Mouse (Mus musculus) adrenal gland, adult 18-20 months (tissue): ENCODE results near the gene Ercc5. TPM values are rescaled to one million over a fixed set of nuclear protein-coding genes. Genes with fewer than 3 reads are reported as not detected.

Experiments used
- DNase-seq, 2 experiments: peaks; one replicate each; pipeline ENCODE4 v3.0.0; 2021 to 2022; ENCODE audit warnings: low spot score in 2 of 2
- long read RNA-seq, 2 experiments: library from polyadenylated mRNA; stranded (forward); transcript quantifications; one replicate each; pipeline ENCODE4 v2.0.0; 2021
- total RNA-seq, 2 experiments: library from RNA; stranded (reverse); gene quantifications; 1 replicate in 1 of 2; 2 replicates in 1 of 2; pipeline ENCODE4 v1.2.3; 2021

Ercc5 gene
- 10 to 100 TPM; 18.1 to 22.3 TPM for total RNA-seq
- long read RNA-seq, experiment 1, transcript Ercc5-201 (15 exons, 3,907 nt), result major isoform, 13 of 20 reads
- long read RNA-seq, experiment 1, partial matches to known transcripts, result 0 of 20 reads
- long read RNA-seq, experiment 1, other reads (novel, unspliced or antisense), result 6 of 20 reads
- long read RNA-seq, experiment 2, full-length matches to known transcripts, result 20 of 42 reads
- long read RNA-seq, experiment 2, partial matches to known transcripts, result 14 of 42 reads
- long read RNA-seq, experiment 2, other reads (novel, unspliced or antisense), result 8 of 42 reads

DNA sequence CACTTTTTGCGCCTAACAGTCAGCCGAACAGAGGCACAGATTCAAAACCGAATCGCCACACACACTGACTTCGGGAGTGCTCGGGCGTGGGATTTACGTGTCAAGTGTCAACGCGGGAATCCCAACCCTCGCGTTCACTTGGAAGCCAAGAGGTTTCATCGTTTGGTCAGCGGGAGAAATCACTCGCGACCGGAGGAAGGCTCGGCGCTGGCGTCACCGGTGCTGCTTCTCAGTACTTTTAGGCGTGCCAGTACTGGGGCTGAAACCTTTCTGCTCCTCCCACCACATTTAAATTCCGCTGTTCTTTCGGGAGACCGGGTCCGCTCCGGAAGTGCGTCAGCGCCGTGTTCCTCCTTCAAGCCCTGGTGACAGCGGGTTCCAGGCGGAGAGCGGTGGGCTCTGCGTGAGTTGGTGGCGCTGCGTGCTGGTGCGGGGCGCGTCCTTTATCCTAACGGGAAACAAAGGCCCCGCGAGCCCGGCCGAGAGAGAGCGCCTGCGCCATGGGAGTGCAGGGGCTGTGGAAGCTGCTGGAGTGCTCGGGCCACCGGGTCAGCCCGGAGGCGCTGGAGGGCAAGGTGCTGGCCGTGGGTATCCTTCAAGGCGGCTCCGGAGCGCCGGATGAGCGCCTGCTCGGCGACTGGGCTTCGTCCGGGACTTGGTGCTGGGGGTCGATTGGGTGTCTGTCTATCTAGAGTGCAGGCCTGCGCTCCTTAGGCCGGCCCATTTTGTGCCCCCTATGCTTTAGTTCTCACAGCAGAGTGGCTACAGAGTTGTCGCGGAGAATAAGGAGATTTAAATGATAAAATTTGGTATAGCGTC, at the start of gene Ercc5:
Gene Ercc5, plus strand, starts transcription at position 182 of the 819 bp plus-strand sequence.
- DNase-seq, result peak; percentile 75 to 81

DNA sequence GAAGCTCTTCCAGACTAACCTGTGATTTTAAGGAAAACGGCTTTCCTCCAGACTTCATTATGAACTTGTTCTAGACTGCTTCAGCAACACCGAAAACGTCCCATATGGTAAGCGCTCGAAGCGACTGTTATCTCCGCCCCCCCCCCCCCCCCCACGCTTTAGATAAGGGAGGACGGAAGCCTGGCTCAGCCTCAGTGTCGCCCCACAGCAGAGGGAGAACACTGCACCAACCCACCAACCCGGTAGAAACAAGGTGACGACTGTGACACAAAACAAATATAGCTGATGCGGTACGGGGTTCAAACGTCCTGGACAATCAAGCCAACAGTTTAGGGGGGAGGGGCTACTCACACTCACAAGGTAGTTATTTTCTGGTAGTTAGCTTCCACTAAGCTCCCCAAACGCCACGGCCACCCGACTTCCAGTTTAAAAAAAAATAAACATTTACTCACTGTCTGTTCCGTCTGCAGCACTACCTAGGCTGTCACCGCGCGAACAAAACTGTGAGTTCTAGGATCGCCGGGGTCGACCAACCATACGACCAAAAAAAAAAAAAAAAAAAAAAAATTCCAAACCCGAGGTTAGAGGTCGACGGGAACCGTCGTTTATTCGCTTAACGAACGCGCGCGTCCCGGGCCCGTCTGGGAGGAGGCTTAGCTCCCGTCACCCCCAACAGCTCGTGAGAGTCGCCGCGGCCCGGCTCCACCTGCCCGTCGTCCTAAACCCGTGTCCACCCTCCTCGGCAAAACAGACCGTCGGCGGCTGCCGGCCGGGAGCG, 45.9 kb upstream of the Ercc5 start:
- DNase-seq, result peak in 1 of 2 experiments; percentile 14

DNA sequence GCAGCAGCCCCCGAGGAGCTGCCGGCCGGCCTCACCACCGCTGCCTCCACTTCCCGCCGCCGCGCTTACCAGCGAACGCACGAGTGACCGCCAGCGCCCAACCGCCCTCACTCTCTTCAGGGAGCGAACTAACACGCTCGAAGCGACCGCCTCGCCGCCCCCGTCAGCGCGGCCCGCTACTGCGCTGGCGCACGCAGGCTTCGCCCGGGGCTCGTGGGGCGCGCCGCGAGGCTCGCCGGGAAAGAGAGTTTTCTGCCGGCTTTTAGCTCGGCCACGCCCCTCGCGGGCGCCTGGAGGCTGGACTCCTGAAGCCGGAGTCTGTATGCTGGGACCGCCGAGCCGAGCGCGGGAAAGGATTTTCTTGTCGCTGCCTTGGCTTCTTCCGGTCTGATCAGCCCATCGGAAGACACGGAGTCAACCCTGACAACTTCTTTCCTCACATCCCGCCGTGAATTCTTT, 45.3 kb upstream of the Ercc5 start, which contains the start of gene Tex30:
Gene Tex30, minus strand, starts transcription at position 183 of the 459 bp plus-strand sequence.
- DNase-seq, result peak; percentile 91 to 92

DNA sequence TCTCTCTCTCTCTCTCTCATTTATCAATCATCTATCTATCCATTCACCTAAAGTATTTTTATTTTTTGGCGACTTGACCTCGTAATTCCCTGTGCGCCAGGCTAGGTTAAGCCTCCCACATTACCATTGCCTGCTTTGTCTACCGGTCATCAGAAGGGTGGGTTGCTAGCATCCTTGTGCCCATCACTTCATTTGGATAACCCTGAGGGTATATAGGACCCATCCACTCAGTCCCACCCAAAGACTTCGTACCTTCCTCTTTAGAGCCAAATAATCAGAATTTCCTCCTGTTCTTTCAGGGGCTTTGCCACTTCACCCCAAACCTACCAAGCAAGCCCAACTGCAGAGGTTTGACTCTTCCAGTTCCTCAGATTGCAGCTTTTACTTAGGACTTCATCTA, 44.6 kb upstream of the Ercc5 start:
- no peak for DNase-seq

DNA sequence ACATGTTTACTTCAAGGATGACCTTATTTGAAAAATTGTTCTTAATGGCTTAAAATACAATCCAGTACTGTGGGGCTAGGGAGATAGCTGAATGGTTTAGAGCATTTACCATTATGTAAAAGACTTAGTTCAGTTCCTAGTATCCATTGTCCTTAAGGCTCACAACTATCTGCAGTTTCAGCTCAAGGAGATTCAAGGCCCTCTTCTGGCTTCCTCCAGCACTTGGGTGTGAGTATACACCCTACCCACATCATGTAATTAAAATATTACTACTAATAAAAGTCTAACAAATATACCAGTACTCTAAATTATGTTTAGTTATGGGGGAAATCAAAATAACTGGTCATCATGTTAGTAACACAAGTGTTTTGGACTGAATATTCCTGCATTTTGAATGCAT, 30.0 kb upstream of the Ercc5 start:
- no peak for DNase-seq

DNA sequence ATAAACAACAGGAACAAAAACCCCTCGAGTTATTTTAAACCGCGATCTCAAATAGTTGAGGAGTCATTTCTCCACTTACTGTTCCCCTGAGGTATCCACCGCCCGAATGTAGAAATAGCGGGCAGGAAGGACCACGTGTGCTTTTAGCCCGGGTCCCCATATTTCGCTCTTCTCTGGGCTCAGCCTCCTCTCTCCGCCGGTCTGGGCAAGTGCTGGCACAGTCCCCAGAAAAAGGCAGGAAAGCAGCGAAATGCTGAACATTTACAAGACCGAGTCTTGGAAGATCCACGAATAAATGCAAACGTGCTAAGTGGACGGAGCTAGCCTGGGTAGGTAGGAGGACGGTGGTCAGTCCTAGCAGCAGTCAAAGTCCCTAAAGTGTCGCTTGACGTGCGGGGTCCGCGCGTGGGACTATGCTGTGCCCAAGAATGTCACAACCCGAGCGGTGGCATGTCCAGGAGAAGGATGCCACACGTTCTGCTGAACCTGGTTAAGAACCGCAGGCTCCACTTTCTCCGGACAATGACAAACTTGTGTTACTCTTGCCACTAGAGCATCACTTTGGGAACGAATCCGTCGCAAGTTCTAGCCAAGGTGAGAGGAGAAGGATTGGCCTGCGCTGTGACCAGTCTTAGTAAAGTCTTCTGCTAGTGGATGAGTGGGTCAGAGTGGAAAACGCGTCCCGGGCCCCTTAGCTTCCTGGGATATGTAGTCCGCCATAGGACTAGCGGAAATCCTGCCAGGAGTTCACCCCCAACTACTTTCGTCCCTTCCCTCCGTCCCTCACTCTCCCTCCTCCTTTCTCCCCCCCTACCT, 29.1 kb upstream of the Ercc5 start, which contains the start of the genes Kdelc1 and Bivm:
Gene Kdelc1, minus strand, starts transcription at position 570 of the 816 bp plus-strand sequence.
Gene Bivm, plus strand, starts transcription at position 719 of the 816 bp plus-strand sequence.
- DNase-seq, result peak; percentile 61 to 69

DNA sequence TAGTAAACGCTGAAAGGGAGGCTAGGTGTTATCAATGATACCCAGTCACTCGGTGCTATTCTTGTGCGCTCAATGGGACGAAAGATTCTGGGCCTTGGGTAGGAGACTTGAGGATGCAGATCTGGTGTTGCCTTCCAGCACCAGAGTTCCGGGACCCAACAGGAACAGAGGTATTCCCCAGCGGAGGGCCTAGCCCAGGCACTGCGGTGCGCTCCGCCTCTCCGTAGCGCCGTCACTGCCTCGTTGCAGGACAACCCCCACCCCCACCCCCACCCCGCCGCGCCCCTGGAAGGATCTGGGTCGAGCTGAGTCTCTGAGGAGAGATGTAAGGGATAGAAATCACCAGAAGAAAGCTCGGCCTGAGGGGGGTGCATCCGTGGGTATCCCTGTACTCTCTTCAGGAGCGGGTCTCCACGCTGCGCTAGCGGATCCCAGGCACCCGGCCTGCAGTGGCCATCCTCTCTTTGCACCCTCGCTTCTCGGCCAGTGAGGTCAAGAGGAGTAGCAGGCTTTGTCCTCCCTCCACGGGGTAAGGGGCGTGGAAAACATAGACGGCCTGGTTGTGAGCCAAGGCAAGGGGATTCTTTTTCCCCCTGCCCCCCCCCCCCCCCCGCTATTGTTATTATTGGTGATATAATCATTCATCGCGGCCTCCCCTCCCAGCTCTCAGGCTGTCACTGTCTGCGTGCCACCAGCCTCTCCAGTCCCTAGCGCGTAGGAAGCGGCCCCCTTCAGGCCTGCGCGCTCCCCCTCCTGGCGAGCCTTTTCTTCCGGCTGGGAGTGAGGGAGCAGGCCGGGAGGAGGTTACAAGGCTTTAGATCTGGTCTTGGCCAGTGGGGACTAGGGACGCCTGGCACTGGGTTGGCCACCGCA, 28.1 kb upstream of the Ercc5 start:
- DNase-seq, result peak; percentile 78

DNA sequence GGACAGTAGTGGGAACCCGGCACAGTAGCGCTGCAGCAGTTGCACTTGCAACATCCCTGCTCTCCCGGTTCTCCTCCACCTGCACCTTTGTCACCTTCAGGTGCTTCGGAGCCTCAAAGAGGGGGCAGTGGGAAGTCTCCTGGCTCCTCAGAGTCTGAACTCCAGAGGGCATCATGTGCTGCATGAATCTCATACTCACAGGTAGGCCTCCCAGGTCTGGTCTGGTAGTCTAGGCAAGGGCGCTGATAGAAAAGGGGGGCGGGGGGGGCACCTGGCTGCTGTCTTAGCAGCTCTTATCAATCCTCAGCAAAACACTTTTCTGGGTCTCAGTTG, 27.5 kb upstream of the Ercc5 start:
- no peak for DNase-seq

DNA sequence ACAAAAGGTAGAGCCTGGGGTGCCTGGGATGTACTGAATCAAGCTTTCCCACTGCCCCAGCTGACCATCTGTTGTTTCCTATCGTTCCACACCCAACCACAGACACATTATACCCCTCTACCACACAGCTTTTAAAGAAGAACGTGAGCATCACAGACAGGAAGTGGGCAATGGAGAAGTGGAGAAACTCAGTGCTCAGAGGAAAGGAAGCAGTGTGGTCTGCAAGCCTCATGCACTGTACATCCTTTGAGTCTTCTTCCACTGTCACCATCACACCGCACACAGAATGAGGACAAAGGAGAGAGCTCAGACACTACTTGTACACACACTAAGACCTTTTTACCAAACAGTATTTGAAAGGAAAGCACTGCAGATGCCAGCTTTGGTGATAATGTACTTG, 25.3 kb upstream of the Ercc5 start:
- DNase-seq, result no peak

DNA sequence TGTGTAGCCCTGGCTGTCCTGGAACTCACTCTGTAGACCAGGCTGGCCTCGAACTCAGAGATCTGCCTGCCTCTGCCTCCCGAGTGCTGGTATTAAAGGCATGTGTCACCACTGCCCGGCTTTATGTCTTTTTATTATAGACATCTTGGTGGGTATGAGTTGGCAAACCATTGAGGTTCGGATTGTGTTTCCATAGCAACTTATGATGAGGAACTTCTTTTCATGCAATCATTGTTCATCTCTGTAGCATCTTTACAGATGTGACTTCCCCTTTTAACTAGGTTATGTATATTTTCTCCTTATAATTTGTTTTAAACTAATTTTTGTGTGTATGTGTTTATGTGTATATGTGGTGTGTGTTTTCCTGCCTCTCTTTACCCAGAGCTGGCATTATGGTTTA, 22.0 kb upstream of the Ercc5 start:
- no peak for DNase-seq

DNA sequence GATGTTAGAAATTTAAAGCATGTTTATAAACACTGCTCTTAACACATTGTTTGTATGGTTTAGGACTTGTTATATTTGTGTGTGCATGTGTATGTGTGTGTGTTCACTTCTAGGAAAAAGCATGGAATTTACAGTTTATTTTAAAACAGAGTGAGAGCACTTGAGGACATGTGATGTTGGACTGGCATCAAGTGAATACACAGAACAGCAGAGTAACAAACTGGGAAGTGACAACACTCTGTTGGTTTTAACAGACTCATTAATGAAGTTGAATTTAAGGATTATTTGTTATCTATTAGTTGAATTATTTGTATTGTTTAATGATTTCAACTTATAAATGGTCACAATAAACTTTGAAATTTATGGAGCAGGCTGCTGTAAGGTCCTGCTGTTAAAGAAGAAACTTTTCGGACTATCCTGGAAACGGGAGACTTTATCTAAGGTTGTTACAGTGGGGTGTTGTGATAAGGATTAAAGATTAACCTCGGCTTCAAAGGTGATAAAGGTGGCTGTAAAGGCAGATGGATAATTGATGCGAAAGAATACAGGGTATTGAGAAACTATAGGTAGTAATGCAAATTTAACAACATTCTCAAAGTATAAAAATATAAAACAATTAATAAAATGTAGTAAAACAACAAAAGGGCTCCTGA, 17.5 kb upstream of the Ercc5 start:
- DNase-seq, result no peak

DNA sequence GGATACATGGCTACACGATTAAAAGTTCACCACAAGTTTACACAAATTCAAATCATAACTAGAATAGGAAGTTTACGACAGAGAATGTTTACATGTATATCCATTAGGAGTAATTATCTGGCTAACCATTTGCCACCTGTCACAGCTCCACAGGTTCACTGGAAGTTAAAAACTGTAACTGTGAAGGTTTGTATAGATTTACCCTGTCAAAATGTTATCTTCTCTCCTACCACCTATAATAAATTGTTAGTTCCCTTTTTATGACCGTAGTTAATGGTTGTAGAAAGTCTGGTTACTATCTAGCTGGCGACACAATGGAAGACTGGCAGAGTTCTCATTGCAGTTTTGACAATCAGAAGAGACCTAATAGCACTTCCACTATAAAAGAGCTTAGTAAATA, 7.3 kb upstream of the Ercc5 start:
- no peak for DNase-seq

DNA sequence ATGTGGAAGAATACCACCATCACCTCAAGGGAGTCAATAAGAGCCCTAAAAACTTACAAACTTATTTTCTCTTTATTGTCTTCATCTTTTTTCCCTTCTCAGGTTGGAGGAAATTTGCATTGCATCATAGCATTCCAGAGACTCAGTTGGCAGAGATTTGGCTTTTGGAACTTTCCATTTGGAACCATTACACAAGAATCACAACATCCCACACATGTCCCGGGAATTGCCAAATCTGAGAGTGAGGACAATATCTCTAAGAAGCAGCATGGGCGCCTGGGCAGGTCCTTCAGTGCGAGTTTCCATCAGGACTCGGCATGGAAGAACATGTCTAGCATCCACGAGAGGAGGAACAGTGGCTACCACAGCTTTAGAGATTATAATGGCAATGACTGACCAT, 4.8 kb upstream of the Ercc5 start:
- no peak for DNase-seq

DNA sequence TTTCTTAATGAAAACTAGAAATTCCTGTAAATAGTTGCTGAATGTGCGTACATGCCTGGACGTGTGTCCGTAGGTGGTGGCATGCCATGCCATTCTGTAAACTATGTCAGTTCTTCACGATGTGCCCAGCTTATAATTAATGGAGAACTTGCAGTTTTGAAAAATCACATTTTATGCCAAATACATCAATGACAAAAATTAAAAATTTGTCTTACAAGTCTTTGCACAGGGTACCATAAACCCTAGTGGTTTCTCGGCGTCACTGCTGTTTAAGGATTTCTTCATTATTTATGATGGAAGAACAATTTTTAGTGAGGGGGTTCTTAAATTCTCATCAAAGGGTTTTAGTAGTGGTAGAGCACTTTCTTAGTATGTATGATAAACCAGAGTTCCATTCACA, 1.2 kb downstream of the Ercc5 start:
- no peak for DNase-seq

DNA sequence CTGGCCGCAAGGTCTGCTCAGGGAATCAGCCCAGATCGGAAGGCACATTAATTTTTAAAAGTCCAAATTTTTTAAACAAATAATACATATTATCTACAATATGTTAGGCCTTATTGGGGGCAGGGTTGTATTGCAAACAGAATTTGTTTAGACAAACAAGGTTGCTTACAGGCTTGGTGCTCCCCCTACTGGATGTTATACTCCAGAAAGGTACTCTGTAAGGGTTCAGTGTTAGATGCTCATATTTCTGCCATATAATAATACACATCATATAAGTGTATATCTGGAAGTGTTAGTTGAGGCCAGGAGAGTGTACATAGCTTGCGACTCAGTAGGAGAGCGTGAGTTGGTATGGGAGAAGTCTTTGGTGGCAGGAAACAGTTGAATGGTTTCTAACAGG, 7.7 kb downstream of the Ercc5 start:
- no peak for DNase-seq

DNA sequence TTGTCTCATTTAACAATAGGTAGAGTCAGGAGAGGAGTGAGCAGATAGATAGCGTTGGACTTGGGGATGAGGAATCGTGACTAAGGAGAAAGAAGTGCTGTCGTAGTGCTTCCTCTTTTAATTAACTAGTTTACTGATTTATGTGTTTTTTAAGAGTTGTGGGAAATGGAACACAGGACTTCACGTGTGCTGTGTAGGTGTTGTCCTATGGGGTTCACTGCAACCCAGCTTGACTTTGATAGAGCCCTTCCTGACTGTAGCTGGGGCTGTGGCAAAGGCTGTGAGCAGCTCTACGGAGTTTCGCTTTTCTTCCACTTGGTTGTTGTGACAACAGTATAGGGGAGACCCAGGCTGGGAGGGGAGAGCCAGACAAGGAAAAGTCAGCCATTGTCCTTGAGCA, 10.8 kb downstream of the Ercc5 start:
- no peak for DNase-seq

DNA sequence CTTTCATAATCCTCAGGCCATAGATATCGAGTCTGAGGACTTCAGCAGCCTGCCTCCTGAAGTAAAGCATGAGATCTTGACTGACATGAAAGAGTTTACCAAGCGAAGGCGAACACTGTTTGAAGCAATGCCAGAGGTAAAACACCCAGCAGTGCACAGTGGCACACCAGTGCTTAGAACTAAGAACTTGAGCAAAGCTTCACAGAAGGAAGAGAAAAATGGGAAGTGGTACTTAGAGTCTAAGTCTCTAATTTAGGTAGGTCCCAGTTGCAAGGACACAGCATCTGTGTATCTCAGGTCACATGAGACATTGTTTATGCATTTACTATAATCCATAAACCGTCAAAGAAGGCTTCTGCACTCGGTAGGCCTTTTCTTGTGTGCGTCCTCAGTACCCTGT, 14.3 kb downstream of the Ercc5 start:
- no peak for DNase-seq

DNA sequence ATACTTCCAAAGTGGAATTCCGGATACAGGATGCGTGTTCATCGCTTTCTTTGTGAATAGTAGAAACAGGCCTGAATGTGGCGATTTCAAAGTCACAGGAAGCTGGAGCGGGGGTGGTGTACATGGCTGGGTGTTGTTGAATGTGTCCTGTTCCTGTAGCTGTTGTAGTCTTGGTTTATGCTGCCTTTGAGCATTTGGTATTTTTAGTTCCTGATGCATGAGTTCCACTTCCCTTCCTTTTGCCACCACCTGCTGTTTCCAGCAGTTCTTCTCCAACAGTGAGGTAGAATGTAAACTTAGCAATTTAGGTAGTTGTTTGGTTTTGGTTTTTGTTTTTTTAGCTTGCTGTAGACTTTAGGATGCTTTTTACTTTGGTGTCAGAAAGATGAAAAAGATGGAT, 14.8 kb downstream of the Ercc5 start:
- no peak for DNase-seq

DNA sequence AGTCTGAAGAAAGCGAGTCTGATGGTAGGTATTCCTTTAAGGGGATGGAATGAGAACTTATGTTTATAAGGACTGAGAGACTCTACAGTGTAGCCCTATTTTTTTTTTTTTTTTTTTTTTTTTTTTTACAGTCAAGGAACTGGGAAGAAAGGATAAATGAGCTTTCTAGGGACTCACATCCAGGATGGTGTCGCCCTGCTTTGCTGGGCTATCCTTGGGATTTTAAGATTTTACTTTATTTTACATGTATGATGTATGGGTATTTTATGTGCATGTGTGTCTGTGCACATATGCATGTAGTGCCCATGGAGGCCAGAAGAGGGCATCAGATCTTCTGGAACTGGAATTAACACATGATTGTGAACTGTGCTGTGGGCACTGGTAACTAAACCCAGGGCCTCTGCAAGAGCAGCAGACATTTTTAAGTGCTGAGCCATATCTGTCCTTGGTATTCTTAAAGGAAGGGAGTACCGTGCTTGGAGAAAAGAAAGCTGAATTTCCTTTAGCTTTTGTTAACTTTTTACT, 20.4 kb downstream of the Ercc5 start:
- DNase-seq, result no peak
